Mouse (Mus musculus): ENCODE results near the gene Stat3. TPM values are rescaled to one million over a fixed set of nuclear protein-coding genes. Genes with fewer than 3 reads are reported as not detected.

The Stat3 gene
- polyA plus RNA-seq, 1 experiment from 2014 or later = 34.3 TPM

GRCm38 (mm10) chr11:100845793-100846192, 93.5 kb downstream of the Stat3 start:
- Histone ChIP-seq H3K4me3 (replicated peaks) (no peak overlapping the region), H3K9me3 (no peaks in the 10 kb centered on the region), H3K27me3 (no peaks in the 10 kb centered on the region), H3K4me2 (replicated peaks) (no peak overlapping the region), H3K4me1 (replicated peaks) (peaks cover 21% of the 10 kb centered on the region), H3K36me3 (no peaks in the 10 kb centered on the region), H3K27ac (no peak overlapping the region), H3K9ac (replicated peaks) (no peak overlapping the region)
- 90% methylated on average over 6 of the region's 6 CpGs for WGBS
- no peak for ATAC-seq

- no peaks in the 10 kb centered on the region for H3K27me3 ChIP-seq
These were observed 95.2 kb downstream of the Stat3 start for GRCm38 (mm10) chr11:100844121-100844520.

GRCm38 (mm10) chr11:100843070-100843669, 96.2 kb downstream of the Stat3 start:
- no peak for ATAC-seq
- WGBS = 94% methylated on average over 8 of the region's 8 CpGs
- Histone ChIP-seq H3K9ac (replicated peaks) (no peak overlapping the region), H3K4me1 (replicated peaks) (peaks cover 3% of the 10 kb centered on the region; the same call in 1 of the 2 replicates), H3K27ac (no peak overlapping the region), H3K9me3 (no peaks in the 10 kb centered on the region), H3K4me2 (replicated peaks) (no peak overlapping the region), H3K27me3 (no peaks in the 10 kb centered on the region), H3K36me3 (no peaks in the 10 kb centered on the region), H3K4me3 (replicated peaks) (no peak overlapping the region)

More at GRCm38 (mm10) chr11:100844121-100844520, 95.2 kb downstream of the Stat3 start:
- Histone ChIP-seq H3K4me2 (replicated peaks) (no peak overlapping the region), H3K27ac (no peak overlapping the region), H3K9me3 (no peaks in the 10 kb centered on the region), H3K4me3 (replicated peaks) (no peak overlapping the region), H3K36me3 (no peaks in the 10 kb centered on the region), H3K4me1 (replicated peaks) (peaks cover 13% of the 10 kb centered on the region), H3K9ac (replicated peaks) (no peak overlapping the region)
- no peak for ATAC-seq
- 94% methylated on average over 4 of the region's 4 CpGs for WGBS

- no peak overlapping the region for H3K4me3 ChIP-seq (replicated peaks)
- no peaks in the 10 kb centered on the region for H3K4me1 ChIP-seq (replicated peaks)
- no peak overlapping the region for H3K4me2 ChIP-seq (replicated peaks)
- H3K9me3 ChIP-seq = no peaks in the 10 kb centered on the region
- WGBS = 89% methylated on average over 7 of the region's 7 CpGs
- no peak for ATAC-seq
- H3K27me3 ChIP-seq = no peaks in the 10 kb centered on the region
- no peak overlapping the region for H3K9ac ChIP-seq (replicated peaks)
- no peak overlapping the region for H3K27ac ChIP-seq
- H3K36me3 ChIP-seq = no peaks in the 10 kb centered on the region
These were observed 97.3 kb downstream of the Stat3 start for GRCm38 (mm10) chr11:100842025-100842424.

- 77% methylated on average over 12 of the region's 12 CpGs for WGBS
- Histone ChIP-seq H3K27me3 (no peaks in the 10 kb centered on the region), H3K4me3 (replicated peaks) (no peak overlapping the region), H3K9me3 (no peaks in the 10 kb centered on the region), H3K36me3 (no peaks in the 10 kb centered on the region), H3K27ac (no peak overlapping the region), H3K4me2 (replicated peaks) (no peak overlapping the region), H3K4me1 (replicated peaks) (no peaks in the 10 kb centered on the region), H3K9ac (replicated peaks) (no peak overlapping the region)
- no peak for ATAC-seq
These were observed 98.5 kb downstream of the Stat3 start for GRCm38 (mm10) chr11:100840866-100841265.

- Histone ChIP-seq H3K9me3 (no peaks in the 10 kb centered on the region), H3K36me3 (no peaks in the 10 kb centered on the region), H3K4me2 (replicated peaks) (no peak overlapping the region), H3K27me3 (no peaks in the 10 kb centered on the region), H3K27ac (no peak overlapping the region), H3K4me1 (replicated peaks) (no peaks in the 10 kb centered on the region), H3K4me3 (replicated peaks) (no peak overlapping the region), H3K9ac (replicated peaks) (no peak overlapping the region)
- 83% methylated on average over 8 of the region's 8 CpGs for WGBS
- ATAC-seq = no peak
These were observed 99.8 kb downstream of the Stat3 start for GRCm38 (mm10) chr11:100839523-100839922.

- H3K9me3 ChIP-seq = no peaks in the 10 kb centered on the region
- no peak overlapping the region for H3K4me2 ChIP-seq (replicated peaks)
- no peaks in the 10 kb centered on the region for H3K27me3 ChIP-seq
- no peaks in the 10 kb centered on the region for H3K4me1 ChIP-seq (replicated peaks)
- no peak overlapping the region for H3K4me3 ChIP-seq (replicated peaks)
- no peak for ATAC-seq
- no peak overlapping the region for H3K27ac ChIP-seq
- no peaks in the 10 kb centered on the region for H3K36me3 ChIP-seq
- H3K9ac ChIP-seq (replicated peaks) = no peak overlapping the region
- 94% methylated on average over 9 of the region's 9 CpGs for WGBS
These were observed 100.4 kb downstream of the Stat3 start for GRCm38 (mm10) chr11:100838894-100839293.

- WGBS = 82% methylated on average over 9 of the region's 9 CpGs
- ATAC-seq = no peak
These were observed 102.2 kb downstream of the Stat3 start for GRCm38 (mm10) chr11:100836923-100837702.

More at GRCm38 (mm10) chr11:100836923-100837702, 102.2 kb downstream of the Stat3 start:
- Histone ChIP-seq H3K4me2 (replicated peaks) (no peak overlapping the region), H3K36me3 (no peaks in the 10 kb centered on the region), H3K27ac (no peak overlapping the region), H3K9ac (replicated peaks) (no peak overlapping the region), H3K9me3 (no peaks in the 10 kb centered on the region), H3K27me3 (no peaks in the 10 kb centered on the region), H3K4me3 (replicated peaks) (no peak overlapping the region), H3K4me1 (replicated peaks) (no peaks in the 10 kb centered on the region)

Other genes with a start within 250 kb of the Stat3 start
- 0.45 and 0.70 TPM in 2 replicates for gene Zfp385c, start 247.1 kb downstream of the Stat3 start, polyA plus RNA-seq (2015; fragmentation: Nextera tagmentation; extraction: Ambion mirVana)
- 2.5 and 2.6 TPM in 2 replicates for gene Dhx58, start 235.3 kb downstream of the Stat3 start, polyA plus RNA-seq (2015; fragmentation: Nextera tagmentation; extraction: Ambion mirVana)
- 44.5 and 47.7 TPM in 2 replicates for gene Kat2a, start 227.1 kb downstream of the Stat3 start, polyA plus RNA-seq (2015; fragmentation: Nextera tagmentation; extraction: Ambion mirVana)
- 0.26 TPM in 1 of 2 replicates, not detected in the other for gene Hspb9, start 225.7 kb downstream of the Stat3 start, polyA plus RNA-seq (2015; fragmentation: Nextera tagmentation; extraction: Ambion mirVana)
- gene Rab5c, start 201.3 kb downstream of the Stat3 start, polyA plus RNA-seq (2015; fragmentation: Nextera tagmentation; extraction: Ambion mirVana) = 27.4 and 29.5 TPM in 2 replicates
- gene Kcnh4, start 179.6 kb downstream of the Stat3 start, polyA plus RNA-seq (2015; fragmentation: Nextera tagmentation; extraction: Ambion mirVana) = 8.4 and 8.5 TPM in 2 replicates
- 0.30 TPM in 1 of 2 replicates, not detected in the other for gene Hcrt, start 176.6 kb downstream of the Stat3 start, polyA plus RNA-seq (2015; fragmentation: Nextera tagmentation; extraction: Ambion mirVana)
- gene Ghdc, start 168.6 kb downstream of the Stat3 start, polyA plus RNA-seq (2015; fragmentation: Nextera tagmentation; extraction: Ambion mirVana) = 2.9 and 4.0 TPM in 2 replicates
- gene Stat5b, start 88.8 kb downstream of the Stat3 start, polyA plus RNA-seq (2015; fragmentation: Nextera tagmentation; extraction: Ambion mirVana) = 14.0 and 14.5 TPM in 2 replicates
- 1.3 and 1.7 TPM in 2 replicates for gene Stat5a, start 80.2 kb downstream of the Stat3 start, polyA plus RNA-seq (2015; fragmentation: Nextera tagmentation; extraction: Ambion mirVana)
- gene Cavin1, start 31.3 kb upstream of the Stat3 start, polyA plus RNA-seq (2015; fragmentation: Nextera tagmentation; extraction: Ambion mirVana) = 28.3 and 30.4 TPM in 2 replicates
- 87.6 and 90.8 TPM in 2 replicates for gene Atp6v0a1, start 69.9 kb upstream of the Stat3 start, polyA plus RNA-seq (2015; fragmentation: Nextera tagmentation; extraction: Ambion mirVana)
- 9.7 and 9.9 TPM in 2 replicates for gene Naglu, start 130.5 kb upstream of the Stat3 start, polyA plus RNA-seq (2015; fragmentation: Nextera tagmentation; extraction: Ambion mirVana)
- gene Hsd17b1, start 138.9 kb upstream of the Stat3 start, polyA plus RNA-seq (2015; fragmentation: Nextera tagmentation; extraction: Ambion mirVana) = 0.24 TPM in 1 of 2 replicates, not detected in the other
- 47.1 and 52.8 TPM in 2 replicates for gene Coasy, start 143.0 kb upstream of the Stat3 start, polyA plus RNA-seq (2015; fragmentation: Nextera tagmentation; extraction: Ambion mirVana)
- 85.9 and 90.9 TPM in 2 replicates for gene Mlx, start 147.7 kb upstream of the Stat3 start, polyA plus RNA-seq (2015; fragmentation: Nextera tagmentation; extraction: Ambion mirVana)
- gene Psmc3ip, start 155.9 kb upstream of the Stat3 start, polyA plus RNA-seq (2015; fragmentation: Nextera tagmentation; extraction: Ambion mirVana) = 27.9 and 30.8 TPM in 2 replicates
- 21.8 and 28.5 TPM in 2 replicates for gene Retreg3, start 180.4 kb upstream of the Stat3 start, polyA plus RNA-seq (2015; fragmentation: Nextera tagmentation; extraction: Ambion mirVana)
- gene Tubg1, start 180.4 kb upstream of the Stat3 start, polyA plus RNA-seq (2015; fragmentation: Nextera tagmentation; extraction: Ambion mirVana) = 89.4 and 91.0 TPM in 2 replicates
- gene Tubg2, start 216.4 kb upstream of the Stat3 start, polyA plus RNA-seq (2015; fragmentation: Nextera tagmentation; extraction: Ambion mirVana) = 29.8 and 31.6 TPM in 2 replicates
- gene Cntnap1, start 231.0 kb upstream of the Stat3 start, polyA plus RNA-seq (2015; fragmentation: Nextera tagmentation; extraction: Ambion mirVana) = 1.3 and 1.5 TPM in 2 replicates
- 7.3 and 8.1 TPM in 2 replicates for gene Plekhh3, start 231.8 kb upstream of the Stat3 start, polyA plus RNA-seq (2015; fragmentation: Nextera tagmentation; extraction: Ambion mirVana)
- gene Ccr10, start 235.9 kb upstream of the Stat3 start, polyA plus RNA-seq (2015; fragmentation: Nextera tagmentation; extraction: Ambion mirVana) = 0.19 and 0.38 TPM in 2 replicates

Data from midbrain, embryonic 13.5 days (tissue).